Mouse (Mus musculus) spleen, adult 18-20 months (tissue): ENCODE data around the gene Shb.

Experiments
- DNase-seq, 2 experiments: peaks; one replicate each; pipeline ENCODE4 v3.0.0; 2022; ENCODE audit warnings: mixed read lengths in 2 of 2

Gene Shb

DNA sequence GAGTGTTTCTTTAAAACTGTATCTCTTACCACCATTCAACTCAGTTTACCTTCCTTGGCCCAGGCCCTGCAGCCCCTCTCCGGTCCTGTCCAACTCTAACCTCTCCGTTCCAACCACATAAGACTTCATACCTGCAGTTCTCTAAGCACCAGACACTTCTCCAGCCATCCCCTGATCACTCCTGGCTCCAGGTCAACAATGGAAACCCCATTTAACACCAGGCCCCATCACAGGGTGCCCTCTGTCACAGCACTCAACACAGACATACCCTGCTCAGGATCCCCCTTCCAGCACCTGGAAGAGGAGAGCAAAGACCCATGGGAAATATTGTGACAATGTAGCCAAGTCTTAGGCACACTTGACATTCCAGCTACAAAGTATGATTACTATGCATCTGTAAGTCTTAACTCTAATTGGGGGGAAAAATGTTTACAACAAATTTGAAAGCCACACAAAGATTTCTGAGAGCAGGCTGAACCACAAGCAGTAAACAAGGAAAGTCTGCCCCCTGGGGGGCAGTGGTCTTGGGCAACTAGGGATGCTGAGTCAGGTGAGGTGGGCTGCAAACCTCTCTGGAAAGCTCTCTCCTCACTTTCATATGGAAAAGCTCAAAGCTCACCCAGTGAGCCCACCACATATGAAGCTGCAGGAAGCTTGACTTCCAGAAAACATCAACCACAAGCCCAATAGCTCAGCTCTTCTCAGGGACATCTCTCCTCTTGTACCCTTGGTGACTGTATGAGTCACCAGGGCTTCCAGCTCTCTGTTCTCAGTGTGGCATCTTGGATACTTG, 4.5 kb downstream of the Shb start:
- no peak for DNase-seq

DNA sequence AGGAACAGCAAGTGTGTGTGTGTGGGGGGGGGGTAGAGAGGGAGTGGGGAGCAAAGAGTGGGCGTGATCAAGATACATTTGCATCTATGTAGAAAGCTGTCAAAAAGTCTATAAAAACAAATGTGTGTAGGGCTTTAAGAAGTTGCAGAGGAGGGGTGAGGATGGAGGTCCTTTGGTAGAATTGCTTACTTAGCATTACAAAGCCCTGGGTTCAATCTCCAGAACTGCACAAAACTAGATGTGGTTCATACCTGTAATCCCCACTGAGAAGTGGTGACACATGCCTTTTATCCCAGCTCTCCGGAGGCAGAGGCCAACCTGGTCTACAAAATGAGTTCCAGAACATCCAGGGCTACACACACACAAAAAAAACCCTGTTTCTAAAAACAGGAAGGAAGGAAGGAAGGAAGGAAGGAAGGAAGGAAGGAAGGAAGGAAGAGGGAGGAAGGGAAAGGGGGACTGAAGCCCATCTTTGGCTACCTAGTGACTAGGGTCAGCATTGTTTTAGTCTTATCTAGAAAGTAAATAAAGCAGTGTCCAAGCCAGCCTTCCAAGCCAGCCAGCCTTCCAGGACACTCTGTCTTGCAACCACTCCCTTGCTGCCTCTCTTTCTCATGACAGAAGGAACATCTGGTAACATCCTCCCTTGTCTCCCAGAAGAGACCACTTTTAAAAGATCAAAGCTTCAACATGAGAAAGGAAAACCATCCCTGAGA, 5.3 kb downstream of the Shb start:
- no peak for DNase-seq

DNA sequence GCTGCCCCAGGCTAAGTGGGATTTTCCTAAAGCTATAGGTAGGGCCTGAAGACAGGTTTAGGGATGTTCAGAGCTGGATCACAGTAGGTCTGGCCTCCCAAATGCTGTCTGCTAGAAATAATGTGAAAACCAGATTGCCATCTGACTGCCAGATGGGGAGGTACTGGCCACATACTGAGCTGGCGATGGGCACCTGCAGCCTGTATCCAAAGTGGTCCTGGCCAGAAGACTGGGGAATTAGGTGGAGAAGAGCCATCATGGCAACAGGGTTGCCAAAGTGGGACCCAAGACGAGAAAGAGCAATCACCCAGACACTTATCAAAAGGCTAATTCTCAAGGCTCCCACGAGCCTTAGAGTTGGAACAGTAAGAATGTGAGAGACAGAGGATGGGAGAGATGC, 6.1 kb downstream of the Shb start:
- DNase-seq = no peak

DNA sequence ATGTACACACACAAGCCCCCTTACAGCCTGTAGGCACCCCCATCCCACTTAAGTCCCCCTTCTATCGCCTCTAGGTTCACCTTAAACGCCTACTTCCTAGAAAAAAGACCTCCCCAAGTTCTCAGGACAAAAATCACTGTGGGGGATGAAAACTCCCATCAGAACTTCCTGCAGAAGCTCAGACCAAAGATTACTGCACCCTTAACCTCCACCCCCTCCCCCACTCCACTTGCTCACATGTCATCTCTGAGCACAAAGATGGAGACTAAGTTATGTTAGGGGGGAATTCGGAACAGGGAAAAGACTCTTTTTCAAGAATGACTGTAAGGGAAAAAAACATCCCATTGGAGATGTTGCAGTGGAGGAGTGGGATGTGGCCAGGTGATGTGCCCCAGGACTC, 6.7 kb downstream of the Shb start:
- DNase-seq = no peak

DNA sequence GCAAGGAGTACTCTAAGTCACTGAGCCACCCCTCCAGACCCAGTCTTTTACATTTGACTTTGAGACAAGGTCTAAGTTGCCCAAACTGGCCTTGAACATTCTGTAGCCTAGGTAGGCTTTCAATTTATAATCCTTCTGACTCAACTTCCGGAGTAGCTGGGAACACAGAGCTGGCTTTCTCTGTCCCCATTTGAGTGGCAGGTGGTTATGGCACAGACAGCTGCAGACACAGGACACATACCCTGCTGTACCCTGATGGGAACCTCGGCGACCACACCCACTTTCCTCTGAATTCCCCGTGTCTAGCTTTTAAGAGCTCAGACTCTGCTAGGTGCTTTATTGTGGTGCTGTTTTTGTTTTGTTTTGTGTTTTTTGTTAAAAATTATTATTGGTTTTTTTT, 7.7 kb downstream of the Shb start:
- DNase-seq = no peak

DNA sequence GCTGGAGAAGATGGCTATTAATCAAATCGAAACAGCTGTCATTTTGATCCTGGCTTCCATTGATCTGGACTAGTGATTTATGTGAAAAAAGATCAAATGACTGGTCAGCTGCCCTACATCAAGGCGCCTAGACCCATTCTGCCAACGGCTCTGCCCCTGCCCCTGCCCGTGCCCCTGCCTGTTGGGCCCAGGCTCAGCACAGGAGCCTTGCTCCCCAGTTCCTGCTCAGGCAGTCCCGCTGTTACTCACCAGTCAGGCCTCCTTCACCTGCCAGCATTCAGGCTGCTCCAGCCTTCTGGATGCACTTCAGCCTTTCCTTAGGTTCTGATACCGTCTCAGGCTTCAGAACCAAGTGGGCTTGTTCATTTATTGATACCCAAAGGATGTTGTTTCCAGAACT, 8.9 kb downstream of the Shb start:
- DNase-seq = no peak

DNA sequence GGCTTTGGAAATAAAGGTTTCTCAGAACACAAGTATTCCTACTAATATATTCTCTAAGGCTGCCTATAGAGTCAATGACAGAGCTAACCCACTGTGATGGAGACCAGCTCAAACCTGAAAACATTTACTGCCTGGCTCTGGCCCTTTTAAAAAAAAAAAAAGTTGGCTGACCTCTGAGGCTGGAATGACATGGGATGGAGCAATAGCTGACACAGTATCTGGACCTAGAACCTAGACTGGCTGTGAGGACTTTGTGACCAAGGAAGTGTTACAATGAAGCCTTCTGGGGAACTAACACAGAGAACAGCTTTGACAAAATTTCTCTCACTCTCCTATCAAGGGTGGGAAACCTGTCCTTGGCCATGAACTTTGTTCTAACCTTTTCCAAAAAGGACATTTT, 9.3 kb downstream of the Shb start:
- DNase-seq = no peak

DNA sequence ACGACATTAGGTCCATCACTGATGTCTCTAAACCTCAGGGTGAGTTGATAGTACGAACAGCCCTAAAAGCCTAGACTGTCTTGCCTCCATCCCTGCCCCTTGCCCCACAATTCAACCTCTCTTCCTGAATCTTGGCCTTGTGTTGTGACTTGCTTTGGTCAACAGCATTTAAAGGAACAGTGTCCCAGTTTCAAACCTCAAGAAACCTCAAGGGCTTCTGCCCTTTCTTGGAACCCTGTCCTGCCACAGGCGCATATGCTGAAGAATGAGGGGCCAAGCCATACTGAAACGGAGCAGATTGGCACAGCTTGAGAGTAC, 9.7 kb downstream of the Shb start:
- DNase-seq = no peak

DNA sequence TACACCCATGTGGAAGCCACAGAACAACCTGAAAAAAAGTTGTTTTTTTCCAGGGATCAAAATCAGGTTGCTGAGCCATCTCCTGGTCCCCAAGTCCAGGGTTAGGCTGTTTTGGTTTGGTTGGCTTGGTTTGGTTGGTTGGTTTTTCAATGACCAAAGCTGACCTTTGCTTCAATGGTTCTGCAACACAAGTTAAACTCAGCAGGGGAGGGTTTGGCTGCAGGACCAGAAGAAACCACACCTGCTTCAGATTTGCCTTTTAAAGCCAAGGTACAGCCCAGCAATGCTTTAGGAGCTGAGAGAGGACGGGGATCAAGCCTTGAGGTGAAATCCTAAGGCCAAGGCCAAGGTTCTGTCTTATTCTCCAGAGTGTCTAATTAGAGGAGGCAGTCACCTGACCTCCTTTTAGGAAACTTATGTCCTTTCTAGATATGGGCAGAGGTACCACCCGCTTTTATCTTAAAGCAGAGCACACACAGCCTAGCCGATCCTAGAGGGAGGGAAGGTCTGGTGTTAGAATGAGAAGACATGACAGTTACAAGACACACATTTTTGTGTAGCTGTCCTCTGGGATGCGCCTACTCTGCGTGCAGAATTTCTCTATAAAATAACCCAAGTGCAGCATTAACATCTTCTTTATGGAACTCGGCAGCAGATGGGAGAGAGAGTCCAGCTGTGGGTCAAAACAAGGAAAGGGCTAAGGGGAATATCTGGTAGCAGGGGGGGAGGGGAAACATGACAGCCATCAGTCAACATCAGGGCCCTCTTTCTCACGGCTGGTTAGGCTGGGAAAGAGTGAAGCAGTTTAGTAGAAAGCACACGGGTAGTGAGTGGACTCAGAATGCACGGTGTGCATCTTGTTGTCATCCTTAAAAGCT, 10.3 kb downstream of the Shb start:
- no peak for DNase-seq

DNA sequence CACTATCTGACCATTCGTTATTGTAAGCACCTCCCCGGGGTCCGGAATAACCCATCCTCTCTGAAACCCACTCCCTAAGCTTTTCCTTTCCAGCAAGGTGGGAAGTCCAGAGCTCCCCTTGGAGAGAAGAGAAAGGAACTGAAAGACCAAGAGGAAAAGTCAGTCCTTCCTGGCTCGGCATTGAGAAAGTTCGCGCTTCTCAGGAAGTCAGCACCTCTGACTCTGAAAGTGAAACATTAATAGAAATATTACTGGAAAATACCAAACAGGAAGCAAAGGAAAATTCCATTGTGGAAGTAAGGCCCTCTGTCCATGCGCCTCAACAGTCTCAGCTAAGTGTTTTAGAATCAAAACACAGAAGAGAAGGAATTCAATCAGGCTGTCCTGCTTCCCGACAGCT, 11.9 kb downstream of the Shb start:
- no peak for DNase-seq

DNA sequence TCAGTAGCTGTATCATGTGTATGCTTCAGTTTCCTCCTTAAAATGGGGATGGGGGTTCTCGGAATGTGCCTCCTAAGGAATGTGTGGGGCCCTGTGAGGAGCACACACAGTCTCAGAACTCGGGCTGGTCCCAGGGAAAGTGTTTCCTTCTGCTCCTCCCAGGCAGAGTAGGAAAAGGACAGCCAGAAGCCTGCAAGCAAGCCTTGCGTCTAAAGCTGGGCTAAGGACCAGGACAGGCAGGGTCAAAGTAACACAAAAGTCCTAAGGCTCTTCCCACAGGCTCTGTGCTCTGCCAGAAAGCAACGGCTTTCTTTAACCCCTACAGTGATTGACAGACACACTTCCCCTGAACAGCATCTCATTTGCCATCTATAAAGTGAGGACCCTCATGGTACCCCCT, 14.9 kb downstream of the Shb start:
- DNase-seq = no peak

DNA sequence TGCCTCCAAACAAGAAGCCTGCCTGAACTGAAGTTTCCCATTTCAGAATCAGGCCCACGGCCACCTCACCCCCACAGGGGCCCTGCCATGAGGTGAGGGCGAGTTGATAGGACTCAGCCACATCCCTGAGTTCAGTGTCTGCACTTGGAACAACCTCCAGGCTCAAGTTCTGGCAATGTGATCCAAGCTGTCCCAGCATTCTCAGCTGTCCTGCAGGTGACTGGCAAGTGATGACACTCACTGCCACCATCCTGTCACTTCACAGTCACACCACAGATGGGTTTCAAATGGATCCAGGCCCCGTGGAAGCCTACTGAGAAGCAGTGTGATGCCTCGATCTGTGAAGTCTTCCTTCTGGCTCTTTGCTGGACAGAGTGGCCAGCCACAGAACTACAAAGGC, 16.4 kb downstream of the Shb start:
- DNase-seq = no peak

DNA sequence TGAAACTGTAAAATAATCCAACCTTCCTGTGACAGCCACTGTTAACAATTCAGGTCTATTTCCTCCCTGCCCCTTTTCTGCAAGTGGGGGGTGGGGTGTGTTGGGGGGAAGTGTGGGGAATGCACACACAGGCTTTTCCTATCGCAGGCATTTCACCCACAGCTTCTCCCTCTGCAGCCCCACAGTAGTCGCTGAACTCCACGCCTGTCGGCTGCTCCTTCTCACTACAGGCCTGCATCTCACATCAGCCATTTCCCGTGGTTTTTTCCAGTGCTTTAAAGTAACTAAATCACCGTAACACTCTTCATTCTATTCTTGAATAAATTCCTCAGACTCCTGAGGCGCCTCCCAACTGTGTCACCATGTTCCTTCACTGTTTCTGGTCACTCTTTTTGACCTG, 17.9 kb downstream of the Shb start:
- DNase-seq = no peak

DNA sequence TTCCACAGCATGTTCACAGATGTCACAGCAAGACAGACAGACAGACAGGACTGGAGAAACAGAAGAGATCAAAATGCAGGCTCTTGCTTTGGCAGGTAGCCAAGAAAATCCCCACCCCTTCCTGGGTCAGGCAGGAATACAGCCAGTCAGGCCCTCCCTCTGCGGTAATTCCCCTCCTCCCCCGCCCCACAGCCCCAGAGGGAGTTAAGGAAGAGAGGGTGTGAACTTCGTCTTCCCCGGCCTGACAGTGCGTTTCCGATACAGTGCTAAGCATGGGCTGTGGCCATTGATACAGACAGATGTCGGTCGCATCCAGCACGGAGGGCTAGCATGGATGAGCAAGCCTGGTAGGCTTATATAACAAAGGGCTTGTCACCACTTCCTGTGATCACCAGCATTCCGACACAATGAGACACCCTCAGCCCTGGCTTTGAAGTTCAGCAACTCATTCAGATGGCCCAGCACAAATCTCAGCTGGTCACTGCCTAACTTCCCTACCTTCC, 18.4 kb downstream of the Shb start:
- DNase-seq = peak; percentile 48 to 51

DNA sequence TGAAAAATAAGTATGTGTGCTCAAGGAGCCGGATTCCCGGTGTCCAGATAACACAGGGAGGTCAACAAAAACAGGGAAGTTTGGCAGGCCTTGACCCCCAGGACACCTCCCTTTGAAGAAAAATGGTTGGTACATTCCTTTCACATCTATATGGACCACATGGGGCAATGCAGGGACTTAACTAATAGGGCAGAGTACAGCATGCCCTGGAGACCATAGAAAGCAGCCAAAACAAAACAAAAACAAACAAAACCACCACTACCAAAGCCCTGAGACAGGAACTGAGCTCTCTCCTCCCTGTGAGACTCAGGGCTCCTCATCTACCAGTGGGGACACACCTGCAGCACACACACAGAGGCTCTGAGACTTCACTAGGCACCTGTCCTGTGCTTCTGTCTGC, 18.9 kb downstream of the Shb start:
- no peak for DNase-seq

DNA sequence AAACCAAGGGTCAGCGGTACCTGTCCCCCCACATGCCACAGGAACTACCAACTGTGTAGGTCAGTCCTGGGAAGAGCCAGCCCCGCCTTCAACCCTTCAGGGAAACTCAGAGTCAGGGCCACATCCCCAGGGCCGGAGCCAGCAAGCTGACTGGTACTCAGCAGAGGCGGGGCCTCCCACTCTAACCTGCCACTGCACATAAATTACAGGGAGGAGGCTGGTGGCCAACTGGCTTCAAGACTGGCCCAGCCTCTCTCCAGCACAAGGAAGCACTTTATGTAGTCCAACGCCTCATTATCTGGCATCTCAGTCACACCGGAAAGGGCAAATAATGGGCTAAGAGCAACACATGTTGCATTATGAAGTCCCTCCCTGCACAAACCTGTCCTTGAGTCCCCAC, 22.1 kb downstream of the Shb start:
- no peak for DNase-seq

DNA sequence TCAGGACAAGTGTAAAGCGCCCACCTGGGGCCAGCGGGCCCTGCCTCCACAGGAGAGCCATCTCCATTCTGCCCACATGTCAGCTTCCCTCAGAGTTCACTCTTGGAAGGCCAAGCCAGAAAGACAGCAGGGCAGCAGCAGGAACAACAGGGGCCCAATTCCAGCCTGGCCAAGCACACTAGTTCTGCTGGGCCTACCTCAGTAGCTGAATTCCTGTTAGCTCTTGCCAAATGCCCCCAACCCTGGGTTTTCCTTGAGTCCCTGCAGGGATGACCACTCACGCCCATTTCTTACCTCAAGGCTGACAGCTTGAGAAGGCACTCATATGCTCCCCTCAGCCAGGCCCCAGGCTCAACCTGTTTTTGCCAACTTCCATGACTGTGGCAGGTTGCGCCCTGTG, 22.9 kb downstream of the Shb start:
- no peak for DNase-seq

DNA sequence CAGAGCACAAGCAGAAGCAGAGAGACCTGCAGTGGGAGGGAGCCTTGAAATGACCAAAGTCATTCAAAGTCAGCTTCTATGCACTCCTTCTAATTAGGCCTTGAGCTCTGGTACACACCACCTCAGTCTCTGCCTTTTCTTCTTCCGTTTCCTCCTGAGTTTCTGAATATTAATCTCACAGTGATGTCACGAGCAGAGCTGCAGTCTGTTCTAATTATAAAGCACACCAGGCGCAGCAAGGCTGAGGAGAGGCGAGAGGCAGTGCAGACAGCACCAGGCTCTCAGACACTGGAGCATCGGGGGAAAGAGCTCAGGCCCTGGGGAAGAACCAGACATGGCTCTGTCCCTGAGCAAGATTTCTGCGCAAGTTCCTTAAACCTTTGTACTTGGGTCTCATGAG, 23.8 kb downstream of the Shb start:
- no peak for DNase-seq

DNA sequence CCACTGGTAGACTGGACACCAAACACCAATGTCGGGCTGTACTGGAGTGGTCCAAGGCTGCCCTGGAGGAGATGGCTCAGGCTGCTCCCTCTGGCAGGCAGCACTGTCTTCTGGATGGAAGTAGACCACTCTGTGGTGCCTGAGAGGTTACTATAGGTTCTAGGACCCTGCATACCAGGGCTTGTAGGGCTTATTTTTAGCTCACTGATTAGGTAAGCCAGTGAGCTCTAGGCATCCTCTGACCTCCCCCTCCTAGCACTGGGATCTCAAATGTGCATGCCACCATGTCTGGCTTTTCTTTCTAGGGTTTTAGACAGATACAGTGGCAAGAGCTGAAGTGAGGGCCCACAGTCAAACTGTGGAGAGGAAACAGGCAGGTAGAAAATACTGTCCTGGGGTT, 24.8 kb downstream of the Shb start:
- no peak for DNase-seq

DNA sequence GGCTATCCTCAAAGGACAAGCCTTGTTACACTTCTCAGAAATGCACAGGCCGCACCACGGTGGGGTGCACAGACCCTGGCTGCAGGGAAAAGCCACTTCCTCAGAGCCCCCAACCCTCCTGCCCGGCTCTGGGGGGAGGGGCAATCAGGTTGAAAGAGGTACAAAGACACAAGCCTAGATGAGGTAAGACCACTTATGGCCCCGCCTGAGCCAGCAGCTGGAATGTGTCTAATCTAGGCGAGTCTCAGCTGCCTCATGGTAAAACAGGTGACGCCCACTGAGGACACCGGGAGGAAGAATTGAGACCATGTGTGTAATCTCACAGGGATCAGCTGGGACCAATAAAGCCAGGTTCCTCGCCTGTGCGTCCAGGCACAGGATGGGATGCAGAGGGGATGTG, 25.2 kb downstream of the Shb start:
- DNase-seq = no peak

DNA sequence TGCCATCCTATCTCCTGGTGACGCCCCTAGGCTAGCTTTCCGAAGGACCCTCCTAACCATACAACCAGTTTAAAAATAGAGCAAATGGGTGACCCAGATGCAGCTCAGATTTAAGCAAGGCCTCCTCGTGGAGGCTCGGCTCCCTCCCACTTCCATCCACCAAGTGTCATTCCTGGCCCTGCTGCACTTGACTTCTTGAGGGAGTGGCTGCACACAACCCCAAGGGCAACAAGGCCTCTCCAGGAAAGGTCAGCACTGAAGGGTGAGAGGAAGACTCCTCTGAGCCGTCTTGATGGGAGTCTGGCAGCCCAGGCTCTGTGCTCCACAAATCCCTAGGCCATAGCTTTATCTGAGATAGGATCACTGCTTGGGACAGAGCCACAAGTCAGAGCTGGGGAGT, 25.7 kb downstream of the Shb start:
- DNase-seq = no peak

DNA sequence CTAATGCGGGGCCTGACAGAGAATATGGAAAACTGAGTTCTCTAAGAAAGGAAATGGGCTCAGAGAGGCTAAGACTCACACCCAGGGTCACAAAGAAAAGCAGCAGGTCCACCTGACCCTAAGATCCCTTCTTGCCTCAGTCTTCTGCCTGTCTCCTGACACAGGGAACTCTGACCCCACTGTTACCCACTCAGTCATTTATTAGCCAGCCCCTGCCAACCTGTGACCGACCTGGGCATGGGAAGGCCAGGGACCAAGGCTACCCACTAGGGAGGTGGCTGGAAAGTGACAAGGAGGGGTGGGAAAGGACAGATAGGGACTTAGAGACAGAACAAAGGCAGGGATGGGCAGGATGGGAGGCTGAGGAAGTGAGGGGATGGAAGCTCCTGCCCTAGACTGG, 26.6 kb downstream of the Shb start:
- DNase-seq = no peak

DNA sequence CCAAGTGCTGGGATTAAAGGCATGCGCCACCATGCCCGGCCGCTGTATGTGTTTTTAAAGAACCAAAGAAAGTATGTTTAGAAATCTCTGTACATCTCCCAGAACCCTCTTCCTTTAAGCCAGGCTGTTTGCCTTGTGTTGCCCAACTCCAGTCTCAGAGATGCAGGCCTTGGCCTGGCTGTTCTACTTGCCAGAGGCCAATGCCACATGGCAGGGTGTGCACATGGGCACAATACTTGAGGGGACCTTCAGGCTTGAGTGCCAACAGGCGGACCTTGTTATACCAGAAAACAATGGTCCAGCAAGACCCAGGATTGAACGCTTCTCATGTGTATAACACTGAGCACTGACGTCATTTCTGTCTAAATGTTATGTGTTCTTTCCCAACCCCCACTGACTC, 27.1 kb downstream of the Shb start:
- DNase-seq = no peak

DNA sequence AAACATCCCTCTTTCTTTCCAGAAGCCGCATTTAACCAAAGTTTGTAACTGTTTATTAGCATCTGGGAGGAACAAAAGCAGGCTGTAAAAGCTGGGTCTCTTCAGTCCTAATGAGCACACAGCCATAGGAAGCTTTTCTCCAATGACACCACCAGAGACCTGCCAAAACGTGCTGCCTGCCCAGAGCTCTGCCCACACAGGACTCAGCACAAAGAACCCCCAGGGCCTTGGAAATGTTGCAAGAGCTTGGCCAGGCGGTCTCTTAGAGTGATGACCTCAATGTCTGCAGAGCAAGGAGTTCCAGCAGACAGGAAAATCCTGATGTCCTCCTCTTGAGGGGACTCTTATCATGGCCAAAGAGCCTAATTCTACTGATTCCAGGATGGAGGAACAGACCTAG, 28.5 kb downstream of the Shb start:
- DNase-seq = no peak
